Mouse (Mus musculus) ES-E14 (cell line): ENCODE measurements at regions not wholly inside any gene's neighbourhood (a gene's known extent, or its start where the extent isn't known, plus 50 kb on each side); places are given as distances from the start of the nearest gene placed in this dataset.

Experiments
- DNase-seq: peaks from one replicate; pipeline ENCODE4 v3.0.0-alpha.2; 2013; ENCODE audit warnings: low read depth, low spot score
- H3K27ac ChIP-seq: 2 replicates; pipeline ENCODE4 v1.5.1; 2012; ENCODE audit warnings: low read depth, mild to moderate bottlenecking, low read length, moderate library complexity, mixed read lengths; ENCODE audit not compliant: poor library complexity, insufficient read depth, severe bottlenecking
- H3K36me3 ChIP-seq: 2 replicates; pipeline ENCODE4 v1.6.1; 2012; ENCODE audit warnings: mild to moderate bottlenecking, low read length, moderate library complexity, mixed read lengths; ENCODE audit not compliant: control insufficient read depth, poor library complexity, insufficient read depth, severe bottlenecking
- H3K4me1 ChIP-seq, 2 experiments: fragments of 150-350 bp in 1 of 2; sonication (generic) in 1 of 2; 2 replicates each; pipeline ENCODE4 v1.6.1; 2012; ENCODE audit warnings: low read length in 2 of 2, mild to moderate bottlenecking in 1 of 2, mixed read lengths in 1 of 2; ENCODE audit not compliant: control insufficient read depth in 2 of 2, insufficient read depth in 2 of 2, poor library complexity in 1 of 2
- H3K4me3 ChIP-seq, 2 experiments: fragments of 150-350 bp in 1 of 2; sonication (generic) in 1 of 2; 2 replicates each; pipeline ENCODE4 v1.5.1; 2012; ENCODE audit warnings: low read length in 2 of 2, low read depth in 1 of 2, mild to moderate bottlenecking in 1 of 2, mixed read lengths in 1 of 2; ENCODE audit not compliant: insufficient read depth in 1 of 2, poor library complexity in 1 of 2, severe bottlenecking in 1 of 2
- H3K9ac ChIP-seq: 2 replicates; pipeline ENCODE4 v1.6.1; 2012; ENCODE audit warnings: low read depth, mild to moderate bottlenecking, low read length, mixed read lengths; ENCODE audit not compliant: poor library complexity, insufficient read depth, severe bottlenecking
- H3K9me3 ChIP-seq: fragments of 150-350 bp; sonication (generic); 2 replicates; pipeline ENCODE4 v1.6.1; 2012; ENCODE audit warnings: low read depth, mild to moderate bottlenecking, low read length; ENCODE audit not compliant: control insufficient read depth, insufficient read depth
- CHD2 ChIP-seq: IDR thresholded peaks from 2 replicates; pipeline ENCODE4 v1.6.1; 2014; ENCODE audit warnings: mild to moderate bottlenecking, low read depth, low read length, inconsistent platforms
- HCFC1 ChIP-seq: IDR thresholded peaks from 2 replicates; pipeline ENCODE4 v1.6.1; 2012; ENCODE audit warnings: low read length, inconsistent platforms, borderline replicate concordance; ENCODE audit not compliant: insufficient read depth
- MAFK ChIP-seq: IDR thresholded peaks from 2 replicates; pipeline ENCODE4 v1.6.1; 2014; ENCODE audit warnings: mild to moderate bottlenecking, low read depth, low read length, inconsistent platforms; ENCODE audit not compliant: insufficient read depth
- ZC3H11A ChIP-seq: IDR thresholded peaks from 2 replicates; pipeline ENCODE4 v1.6.1; 2012; ENCODE audit warnings: low read depth, mild to moderate bottlenecking, inconsistent platforms, low read length, borderline replicate concordance
- ZNF384 ChIP-seq: IDR thresholded peaks from 2 replicates; pipeline ENCODE4 v1.6.1; 2012; ENCODE audit warnings: low read depth, low read length, inconsistent platforms
- in situ Hi-C, 2 experiments: fragments of 600-800 bp; cut with MboI; formaldehyde crosslinking; loops; one replicate each; pipeline ENCODE4 v1.15.1; 2025; ENCODE audit warnings: low sequenced_read_pairs in 2 of 2, inconsistent platforms in 1 of 2; ENCODE audit not compliant: unreplicated experiment in 2 of 2

DNA sequence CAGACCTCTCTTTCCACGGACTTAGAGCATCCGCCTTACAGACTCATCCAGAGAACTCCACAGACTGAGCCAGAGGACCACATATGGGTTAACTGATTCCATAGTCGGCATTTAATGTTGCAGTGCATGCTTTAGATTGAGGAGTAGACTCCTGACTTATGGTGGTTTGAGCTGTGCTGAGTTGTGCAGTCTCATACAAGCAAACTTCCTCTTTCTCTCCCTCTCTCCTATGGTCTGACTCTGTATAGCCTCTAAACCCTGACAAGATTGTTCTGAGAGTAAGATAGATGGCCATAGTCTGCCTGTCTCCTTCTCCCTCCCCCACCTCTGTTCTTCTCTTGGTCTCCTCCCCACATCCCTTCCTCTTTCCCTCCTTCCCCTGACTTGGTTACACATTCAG is 616.0 kb downstream of the Ryr2 start:
- H3K9ac ChIP-seq, result no peak overlapping the region
- no peaks in the 10 kb centered on the region for H3K9me3 ChIP-seq
- in situ Hi-C loops, result no loop called here

DNA sequence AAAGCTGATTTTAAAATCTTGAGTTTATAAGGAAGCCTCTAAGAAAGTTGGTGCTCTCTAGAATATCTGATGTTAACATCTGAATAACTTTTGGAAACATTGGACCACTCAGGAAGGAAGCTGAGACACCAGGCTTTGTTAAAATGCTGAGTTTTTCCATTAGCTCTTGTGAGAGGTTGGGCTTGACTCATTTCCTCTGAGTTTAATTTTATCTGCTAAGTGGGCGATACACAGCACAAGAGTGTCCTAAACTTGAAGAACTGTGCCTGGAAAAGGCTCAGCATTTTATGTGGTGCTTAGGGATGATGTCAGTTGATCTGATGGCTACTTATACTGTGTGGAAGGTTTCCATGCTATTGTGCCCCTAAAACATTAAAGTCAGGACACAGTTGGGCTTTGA is 623.6 kb downstream of the Ryr2 start:
- in situ Hi-C loops, result no loop called here
- no peak for DNase-seq
- H3K9ac ChIP-seq, result no peak overlapping the region
- H3K4me1 ChIP-seq, result no peaks in the 10 kb centered on the region
- no peak for TF ChIP-seq ZNF384
- no peak for TF ChIP-seq HCFC1
- no peak for TF ChIP-seq MAFK
- no peak overlapping the region for H3K27ac ChIP-seq
- H3K4me3 ChIP-seq, result no peak overlapping the region
- no peaks in the 10 kb centered on the region for H3K9me3 ChIP-seq
- H3K36me3 ChIP-seq, result no peaks in the 10 kb centered on the region

More for the DNA sequence above, 616.0 kb downstream of the Ryr2 start:
- Histone ChIP-seq H3K4me1 (no peaks in the 10 kb centered on the region), H3K36me3 (no peaks in the 10 kb centered on the region), H3K4me3 (no peak overlapping the region), H3K27ac (no peak overlapping the region)
- DNase-seq, result no peak
- TF ChIP-seq ZNF384 (no peak), CHD2 (no peak), HCFC1 (no peak), MAFK (no peak), ZC3H11A (no peak)

DNA sequence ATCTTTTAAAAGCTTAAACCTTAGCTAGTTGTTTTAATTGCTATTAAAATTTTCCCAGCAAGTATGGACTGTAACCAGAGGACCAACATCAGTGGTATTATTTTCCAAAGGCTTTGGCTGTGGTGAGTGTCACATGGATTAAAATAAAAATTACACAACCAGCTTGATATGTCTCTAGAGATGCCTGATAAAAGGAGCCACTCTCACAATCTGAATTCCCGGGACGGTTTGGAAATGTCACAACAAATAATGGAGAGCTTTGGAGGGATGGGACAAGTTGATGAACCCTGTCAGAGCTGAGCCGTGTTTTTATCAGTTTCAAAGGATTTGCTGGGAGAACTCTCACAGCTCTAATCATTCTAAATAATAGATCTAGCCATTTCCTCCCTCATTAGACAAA is 624.0 kb downstream of the Ryr2 start:
- no peak for DNase-seq
- Histone ChIP-seq H3K4me3 (no peak overlapping the region), H3K27ac (no peak overlapping the region), H3K9me3 (no peaks in the 10 kb centered on the region), H3K4me1 (no peaks in the 10 kb centered on the region), H3K9ac (no peak overlapping the region), H3K36me3 (no peaks in the 10 kb centered on the region)
- TF ChIP-seq ZNF384 (no peak), MAFK (no peak), HCFC1 (no peak), ZC3H11A (no peak), CHD2 (no peak)
- in situ Hi-C loops, result no loop called here

DNA sequence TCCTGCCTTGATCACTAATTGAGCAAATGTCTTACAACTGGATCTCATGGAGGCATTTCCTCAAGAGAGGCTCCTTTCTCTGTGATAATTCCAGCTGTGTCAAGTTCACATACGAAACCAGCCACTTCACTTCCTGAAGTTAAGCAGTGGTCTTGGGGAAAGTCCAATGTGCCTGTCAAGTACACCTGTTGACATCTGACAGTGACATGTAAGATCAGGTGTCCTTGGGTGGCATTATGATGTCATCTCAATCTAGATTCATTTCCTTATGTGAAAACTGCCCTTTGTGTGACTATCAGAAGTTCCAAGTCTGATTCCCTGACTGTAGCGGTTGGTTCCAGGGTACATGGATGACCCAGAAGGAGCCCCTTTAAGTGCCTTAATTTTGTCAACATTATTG is 646.5 kb downstream of the Ryr2 start:
- Histone ChIP-seq H3K9me3 (no peaks in the 10 kb centered on the region), H3K9ac (no peak overlapping the region), H3K4me1 (no peaks in the 10 kb centered on the region), H3K4me3 (no peak overlapping the region), H3K27ac (no peak overlapping the region), H3K36me3 (no peaks in the 10 kb centered on the region)
- DNase-seq, result no peak
- in situ Hi-C loops, result no loop called here
- TF ChIP-seq CHD2, result no peak
- TF ChIP-seq HCFC1, result no peak
- no peak for TF ChIP-seq ZC3H11A

DNA sequence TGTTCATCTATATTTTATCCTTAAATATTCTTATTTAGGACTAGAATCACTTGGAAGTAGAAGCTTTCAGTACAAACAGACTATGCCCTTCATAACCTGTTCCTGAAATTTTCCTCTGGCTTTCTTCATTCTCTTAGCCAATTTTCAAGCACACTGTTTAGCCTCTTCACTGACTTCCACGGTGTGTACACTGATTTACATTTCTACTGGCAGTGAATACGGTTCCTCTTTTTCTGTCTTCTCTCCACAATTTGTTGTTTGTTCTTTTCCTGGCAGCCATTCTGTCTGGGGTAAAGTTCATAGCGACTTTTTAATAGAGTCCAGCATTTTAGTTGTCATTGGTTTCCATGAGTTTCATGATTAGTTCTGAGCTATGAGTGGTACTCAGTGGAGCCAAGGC is 651.6 kb downstream of the Ryr2 start:
- Histone ChIP-seq H3K4me3 (no peak overlapping the region), H3K36me3 (no peaks in the 10 kb centered on the region), H3K9ac (no peak overlapping the region), H3K27ac (no peak overlapping the region), H3K9me3 (no peaks in the 10 kb centered on the region), H3K4me1 (no peaks in the 10 kb centered on the region)
- DNase-seq, result no peak
- in situ Hi-C loops, result no loop called here
- no peak for TF ChIP-seq HCFC1
- no peak for TF ChIP-seq ZNF384
- TF ChIP-seq MAFK, result no peak
- TF ChIP-seq CHD2, result no peak
- no peak for TF ChIP-seq ZC3H11A
